Mouse (Mus musculus) lung, postnatal 0 days (tissue): Measurements from ENCODE around the gene Apaf1.

Source experiments
- CTCF ChIP-seq: IDR thresholded peaks from 2 replicates; pipeline ENCODE4 v1.5.1; 2016; ENCODE audit warnings: antibody characterized with exemption, mild to moderate bottlenecking
- EP300 ChIP-seq: IDR thresholded peaks from 2 replicates; pipeline ENCODE4 v1.6.1; 2016; ENCODE audit warnings: antibody characterized with exemption, mild to moderate bottlenecking, control low read depth

DNA sequence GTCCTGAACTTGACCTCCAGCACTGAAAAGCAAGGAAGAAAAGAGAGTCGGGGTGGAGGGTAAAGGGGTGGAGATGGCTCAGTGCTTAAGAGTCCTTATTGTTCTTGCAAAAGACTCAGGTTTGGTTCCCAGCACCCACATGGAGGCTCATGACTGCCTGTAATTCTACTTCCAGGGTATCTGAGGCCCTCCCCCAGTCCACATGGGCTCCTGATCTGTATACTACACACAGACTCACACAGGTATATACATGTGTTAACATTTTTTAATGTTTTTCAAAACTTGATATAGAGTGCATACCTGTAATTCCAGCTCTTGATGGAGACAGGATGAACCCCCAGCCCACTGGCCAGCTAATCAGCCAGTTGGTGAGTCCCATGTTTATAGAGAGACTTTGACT lies 17.5 kb upstream of the Apaf1 start:
- TF ChIP-seq CTCF: no peak
- no peak for TF ChIP-seq EP300
